Mouse (Mus musculus): ENCODE data around the gene Htr5b. TPM values are rescaled to one million over a fixed set of nuclear protein-coding genes. Genes with fewer than 3 reads are reported as not detected.

Gene Htr5b
- polyA plus RNA-seq, 1 experiment from 2014 or later: 0.25 TPM

DNA sequence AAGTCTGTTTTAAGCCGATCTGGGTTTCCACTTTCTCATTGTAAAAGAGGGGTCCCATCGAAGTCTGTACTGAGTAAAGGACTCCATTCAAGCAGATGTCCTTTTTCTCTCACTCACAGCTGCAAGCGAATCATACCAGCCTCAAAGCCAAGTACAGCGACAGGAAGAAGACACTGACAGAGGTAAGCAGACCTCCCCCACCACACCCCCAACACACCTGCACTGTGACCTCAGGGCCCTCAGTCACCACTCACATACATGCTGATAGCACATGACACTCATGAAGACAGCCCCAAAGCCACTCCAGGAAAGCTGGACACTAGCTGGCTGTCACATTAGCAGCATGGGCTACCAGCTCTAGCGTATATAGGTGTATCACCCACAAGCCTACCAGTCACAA lies 50.5 kb downstream of the Htr5b start:
- Histone ChIP-seq H3K36me3 (ENCODE audit: control insufficient read depth, insufficient read depth, low read length) (peaks cover 61% of the 10 kb centered on the region), H3K9ac (ENCODE audit: low read depth, low read length) (no peak overlapping the region), H3K4me3 (ENCODE audit: low read depth, low read length) (no peak overlapping the region), H3K27me3 (replicated peaks; ENCODE audit: control insufficient read depth, insufficient read depth, low read length) (no peaks in the 10 kb centered on the region), H3K4me1 (ENCODE audit: control insufficient read depth, insufficient read depth, low read length) (no peaks in the 10 kb centered on the region), H3K27ac (replicated peaks; ENCODE audit: low read depth, low read length) (no peak overlapping the region), H3K4me2 (ENCODE audit: low read depth, low read length) (no peak overlapping the region), H3K9me3 (ENCODE audit: control insufficient read depth, low read length) (no peaks in the 10 kb centered on the region)
- no peak for DNase-seq (ENCODE audit: low spot score)
- WGBS: 93% methylated on average over 5 of the region's 5 CpGs
- ATAC-seq (ENCODE audit: low read depth): no peak

DNA sequence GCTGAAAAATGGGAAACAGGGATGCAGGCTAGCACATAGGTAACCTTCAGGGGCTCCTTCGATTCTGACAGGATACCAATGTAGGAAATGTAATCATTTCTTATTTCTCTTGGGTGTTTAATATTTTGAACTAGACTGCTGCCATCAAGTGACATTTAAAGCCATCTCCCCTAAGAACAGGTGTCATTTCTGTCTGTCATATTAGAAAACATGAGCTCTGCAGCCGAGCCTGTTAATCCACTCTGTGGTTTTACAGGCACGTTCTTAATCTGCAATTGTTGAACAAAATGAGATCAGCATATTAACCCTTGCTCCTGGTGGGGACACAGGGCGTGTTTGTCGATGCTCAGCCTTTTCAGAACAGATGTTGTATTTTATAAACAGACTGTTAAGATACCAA lies 56.8 kb downstream of the Htr5b start:
- 68% methylated on average over 5 of the region's 5 CpGs for WGBS
- ATAC-seq (ENCODE audit: low read depth) (no peak), DNase-seq (ENCODE audit: low spot score) (no peak)
- Histone ChIP-seq H3K27ac (replicated peaks; ENCODE audit: low read depth, low read length) (no peak overlapping the region), H3K4me2 (ENCODE audit: low read depth, low read length) (no peak overlapping the region), H3K4me1 (ENCODE audit: control insufficient read depth, insufficient read depth, low read length) (no peaks in the 10 kb centered on the region), H3K27me3 (replicated peaks; ENCODE audit: control insufficient read depth, insufficient read depth, low read length) (no peaks in the 10 kb centered on the region), H3K9ac (ENCODE audit: low read depth, low read length) (no peak overlapping the region), H3K4me3 (ENCODE audit: low read depth, low read length) (no peak overlapping the region), H3K9me3 (ENCODE audit: control insufficient read depth, low read length) (no peaks in the 10 kb centered on the region), H3K36me3 (ENCODE audit: control insufficient read depth, insufficient read depth, low read length) (peaks cover 32% of the 10 kb centered on the region)

DNA sequence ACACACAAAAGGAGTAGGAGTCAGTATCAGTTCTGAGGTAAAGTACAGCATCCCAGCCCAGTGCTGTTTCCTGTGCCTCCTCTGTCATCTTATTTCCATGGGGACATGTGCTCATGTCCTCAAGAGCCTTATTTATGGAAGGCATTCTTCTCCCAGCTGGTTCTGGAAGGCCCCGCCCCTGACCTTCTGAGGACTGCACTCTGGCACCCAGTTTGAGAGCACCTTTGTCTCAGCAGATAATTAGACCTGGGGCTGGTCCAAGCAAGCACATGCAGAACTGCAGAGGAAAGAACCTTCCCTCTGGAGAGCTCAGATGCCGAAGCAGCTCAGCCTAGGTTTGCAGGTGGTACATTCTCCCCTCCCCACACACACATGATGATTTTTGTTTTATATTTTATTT lies 60.0 kb downstream of the Htr5b start:
- Histone ChIP-seq H3K9ac (ENCODE audit: low read depth, low read length) (no peak overlapping the region), H3K36me3 (ENCODE audit: control insufficient read depth, insufficient read depth, low read length) (peaks cover 40% of the 10 kb centered on the region), H3K4me2 (ENCODE audit: low read depth, low read length) (no peak overlapping the region), H3K27me3 (replicated peaks; ENCODE audit: control insufficient read depth, insufficient read depth, low read length) (no peaks in the 10 kb centered on the region), H3K4me1 (ENCODE audit: control insufficient read depth, insufficient read depth, low read length) (no peaks in the 10 kb centered on the region), H3K27ac (replicated peaks; ENCODE audit: low read depth, low read length) (no peak overlapping the region), H3K9me3 (ENCODE audit: control insufficient read depth, low read length) (no peaks in the 10 kb centered on the region), H3K4me3 (ENCODE audit: low read depth, low read length) (no peak overlapping the region)
- DNase-seq (ENCODE audit: low spot score): no peak
- peak; percentile 55; the same call in 1 of the 2 replicates for ATAC-seq (ENCODE audit: low read depth)
- WGBS: 89% methylated on average over 2 of the region's 2 CpGs

DNA sequence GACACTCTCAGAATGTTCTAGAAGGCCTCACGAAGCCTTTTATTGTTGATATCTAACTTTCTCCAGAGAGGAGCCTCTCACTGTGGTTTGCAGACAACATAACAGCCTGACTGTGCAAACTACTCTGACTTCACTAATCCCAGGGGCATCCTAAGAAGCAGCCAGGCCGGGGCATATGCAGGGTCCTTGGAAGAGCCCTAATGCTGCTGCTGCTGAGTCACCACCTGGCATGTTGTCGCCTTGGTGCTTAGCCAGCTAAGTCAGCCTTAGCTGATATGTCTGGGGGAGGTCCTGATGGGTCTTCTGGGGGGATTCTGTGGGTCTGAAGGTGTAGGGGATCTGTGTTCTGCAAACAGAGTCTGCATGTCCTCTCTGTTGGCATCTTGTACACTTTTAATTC lies 62.0 kb downstream of the Htr5b start:
- Histone ChIP-seq H3K27ac (replicated peaks; ENCODE audit: low read depth, low read length) (no peak overlapping the region), H3K27me3 (replicated peaks; ENCODE audit: control insufficient read depth, insufficient read depth, low read length) (no peaks in the 10 kb centered on the region), H3K4me2 (ENCODE audit: low read depth, low read length) (no peak overlapping the region), H3K4me1 (ENCODE audit: control insufficient read depth, insufficient read depth, low read length) (no peaks in the 10 kb centered on the region), H3K36me3 (ENCODE audit: control insufficient read depth, insufficient read depth, low read length) (peaks cover 49% of the 10 kb centered on the region), H3K9me3 (ENCODE audit: control insufficient read depth, low read length) (no peaks in the 10 kb centered on the region), H3K9ac (ENCODE audit: low read depth, low read length) (no peak overlapping the region), H3K4me3 (ENCODE audit: low read depth, low read length) (no peak overlapping the region)
- no peak for ATAC-seq (ENCODE audit: low read depth)
- whole genome bisulfite sequencing: 79% methylated on average over 3 of the region's 3 CpGs
- no peak for DNase-seq (ENCODE audit: low spot score)

DNA sequence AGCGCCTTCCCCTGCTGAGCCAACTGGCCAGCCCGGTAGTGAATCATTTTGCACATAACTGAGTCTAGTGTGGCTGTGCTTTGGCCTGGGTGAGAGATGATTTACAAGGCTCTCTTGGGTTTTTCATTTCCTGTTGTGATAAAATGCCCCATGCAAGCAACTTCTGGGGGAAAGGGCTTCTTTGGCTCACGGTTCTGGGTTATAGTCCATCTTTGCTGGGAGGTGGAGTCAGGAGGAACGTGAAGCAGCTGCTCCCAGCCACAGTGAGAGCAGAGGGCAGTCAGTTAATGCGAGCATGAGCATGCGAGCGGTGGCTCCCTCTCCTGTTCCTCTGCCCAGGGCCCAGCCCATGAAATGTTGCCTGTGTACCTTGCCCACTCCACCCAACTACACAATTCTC lies 64.5 kb downstream of the Htr5b start:
- Histone ChIP-seq H3K4me2 (ENCODE audit: low read depth, low read length) (no peak overlapping the region), H3K9ac (ENCODE audit: low read depth, low read length) (no peak overlapping the region), H3K4me3 (ENCODE audit: low read depth, low read length) (no peak overlapping the region), H3K36me3 (ENCODE audit: control insufficient read depth, insufficient read depth, low read length) (peaks cover 34% of the 10 kb centered on the region; the same call in 1 of the 2 replicates), H3K9me3 (ENCODE audit: control insufficient read depth, low read length) (no peaks in the 10 kb centered on the region), H3K4me1 (ENCODE audit: control insufficient read depth, insufficient read depth, low read length) (no peaks in the 10 kb centered on the region; the same call in 1 of the 2 replicates), H3K27me3 (replicated peaks; ENCODE audit: control insufficient read depth, insufficient read depth, low read length) (no peaks in the 10 kb centered on the region), H3K27ac (replicated peaks; ENCODE audit: low read depth, low read length) (no peak overlapping the region)
- DNase-seq (ENCODE audit: low spot score): no peak
- ATAC-seq (ENCODE audit: low read depth): no peak
- WGBS: 83% methylated on average over 7 of the region's 7 CpGs

DNA sequence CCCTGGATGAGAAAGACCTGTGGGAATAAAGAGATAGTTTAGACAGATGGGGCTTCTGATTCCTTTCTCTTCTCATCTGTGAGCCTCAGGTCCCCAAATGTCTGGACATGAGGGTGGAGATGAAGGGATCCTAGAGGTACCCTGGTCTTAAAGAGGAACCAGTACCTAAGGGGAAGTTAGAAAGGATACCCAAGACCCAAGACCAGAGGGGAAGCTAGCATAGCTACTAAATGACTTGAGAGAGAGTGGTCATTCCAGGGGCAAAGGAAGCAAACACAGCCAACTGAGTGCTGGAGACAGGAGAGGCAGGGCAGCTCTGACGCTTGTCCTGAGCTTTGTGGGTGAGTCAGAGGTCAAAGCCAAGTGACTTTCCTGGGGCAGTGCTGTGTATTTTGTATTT lies 65.6 kb downstream of the Htr5b start:
- peaks cover 34% of the 10 kb centered on the region; the same call in 1 of the 2 replicates for H3K36me3 ChIP-seq (ENCODE audit: control insufficient read depth, insufficient read depth, low read length)

DNA sequence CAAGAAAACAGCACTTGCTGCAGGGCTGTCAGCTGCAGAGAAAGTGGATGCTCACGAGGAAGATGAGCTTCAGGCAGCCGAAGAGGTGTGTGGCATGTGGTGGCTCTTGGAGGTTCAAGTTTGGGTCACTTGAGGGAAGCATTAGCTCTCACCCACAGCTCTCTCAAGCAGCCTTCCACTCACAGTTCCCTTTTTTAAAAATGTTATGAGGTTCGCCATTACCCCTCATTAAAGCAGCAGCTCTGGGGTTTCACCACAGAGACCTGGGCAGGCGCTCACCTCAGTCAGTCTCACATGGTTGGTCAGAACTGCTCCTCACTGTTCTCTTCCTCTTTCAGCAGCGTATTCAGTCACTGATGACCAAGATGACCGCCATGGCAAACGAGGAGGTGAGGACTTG lies 66.4 kb downstream of the Htr5b start:
- no peaks in the 10 kb centered on the region; the same call in 1 of the 2 replicates for H3K4me1 ChIP-seq (ENCODE audit: control insufficient read depth, insufficient read depth, low read length)
- no peak overlapping the region for H3K4me2 ChIP-seq (ENCODE audit: low read depth, low read length)
- ATAC-seq (ENCODE audit: low read depth): no peak
- H3K27me3 ChIP-seq (replicated peaks; ENCODE audit: control insufficient read depth, insufficient read depth, low read length): no peaks in the 10 kb centered on the region
- no peak for DNase-seq (ENCODE audit: low spot score)
- H3K9me3 ChIP-seq (ENCODE audit: control insufficient read depth, low read length): no peaks in the 10 kb centered on the region
- H3K36me3 ChIP-seq (ENCODE audit: control insufficient read depth, insufficient read depth, low read length): peaks cover 27% of the 10 kb centered on the region; the same call in 1 of the 2 replicates
- H3K27ac ChIP-seq (replicated peaks; ENCODE audit: low read depth, low read length): no peak overlapping the region
- no peak overlapping the region for H3K4me3 ChIP-seq (ENCODE audit: low read depth, low read length)
- no peak overlapping the region for H3K9ac ChIP-seq (ENCODE audit: low read depth, low read length)
- 79% methylated on average over 7 of the region's 7 CpGs for WGBS

More for the DNA sequence above, 65.6 kb downstream of the Htr5b start:
- Histone ChIP-seq H3K4me2 (ENCODE audit: low read depth, low read length) (no peak overlapping the region), H3K4me1 (ENCODE audit: control insufficient read depth, insufficient read depth, low read length) (no peaks in the 10 kb centered on the region; the same call in 1 of the 2 replicates), H3K4me3 (ENCODE audit: low read depth, low read length) (no peak overlapping the region), H3K27ac (replicated peaks; ENCODE audit: low read depth, low read length) (no peak overlapping the region), H3K9ac (ENCODE audit: low read depth, low read length) (no peak overlapping the region), H3K27me3 (replicated peaks; ENCODE audit: control insufficient read depth, insufficient read depth, low read length) (no peaks in the 10 kb centered on the region), H3K9me3 (ENCODE audit: control insufficient read depth, low read length) (no peaks in the 10 kb centered on the region)
- WGBS: 76% methylated on average over 1 of the region's 1 CpGs
- ATAC-seq (ENCODE audit: low read depth): no peak
- DNase-seq (ENCODE audit: low spot score): no peak

- no peaks in the 10 kb centered on the region for H3K27me3 ChIP-seq (replicated peaks; ENCODE audit: control insufficient read depth, insufficient read depth, low read length)
- no peak overlapping the region for H3K9ac ChIP-seq (ENCODE audit: low read depth, low read length)
- H3K36me3 ChIP-seq (ENCODE audit: control insufficient read depth, insufficient read depth, low read length): peaks cover 30% of the 10 kb centered on the region
- no peaks in the 10 kb centered on the region for H3K9me3 ChIP-seq (ENCODE audit: control insufficient read depth, low read length)
- H3K4me1 ChIP-seq (ENCODE audit: control insufficient read depth, insufficient read depth, low read length): no peaks in the 10 kb centered on the region; the same call in 1 of the 2 replicates
- H3K4me3 ChIP-seq (ENCODE audit: low read depth, low read length): no peak overlapping the region
- WGBS: 62% methylated on average over 6 of the region's 6 CpGs
- peak overlapping the region; percentile 52 for H3K27ac ChIP-seq (replicated peaks; ENCODE audit: low read depth, low read length)
- DNase-seq (ENCODE audit: low spot score) (peak; percentile 30), ATAC-seq (ENCODE audit: low read depth) (peak; percentile 67)
- H3K4me2 ChIP-seq (ENCODE audit: low read depth, low read length): no peak overlapping the region
Observed at GRCm38 (mm10) chr1:121460077-121460476, 68.2 kb downstream of the Htr5b start.
